Mouse (Mus musculus) urinary bladder, adult 2 months (tissue): ENCODE data around the gene Pdlim5. TPM values are rescaled to one million over a fixed set of nuclear protein-coding genes. Genes with fewer than 3 reads are reported as not detected.
"Not testable (repeated sequence)": the region's sequence is repeated elsewhere in the genome, so short reads cannot be mapped to it uniquely, and the experiment has no call there.

Experiments
- DNase-seq: peaks from one replicate; pipeline ENCODE4 v3.0.0; 2022; ENCODE audit warnings: low spot score
- polyA plus RNA-seq: library from polyadenylated mRNA; depleted of rRNA; stranded (reverse); fragments of >200 nt; gene quantifications from 2 replicates; pipeline ENCODE4 v1.2.3, GENCODE M21; 2012

Gene Pdlim5
- polyA plus RNA-seq, 1 experiment: 73.8 TPM

DNA sequence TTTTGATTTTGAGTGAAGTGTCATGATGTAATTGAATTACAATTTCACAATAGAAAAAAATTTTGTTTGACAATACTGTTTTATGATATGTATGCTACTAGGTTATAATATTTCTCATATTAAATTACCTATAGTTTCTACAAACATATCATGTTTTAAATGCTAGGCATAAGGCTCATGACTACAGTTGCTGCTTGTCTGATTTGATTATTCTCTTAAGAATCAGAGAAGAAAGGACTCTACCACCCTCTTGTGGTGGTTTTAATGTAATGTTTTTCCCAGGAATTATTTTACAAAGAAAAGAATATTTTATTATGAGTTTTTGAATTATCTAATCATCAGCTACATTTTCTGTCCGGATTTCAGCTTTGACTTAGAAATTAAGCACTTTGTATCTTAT, 120.5 kb downstream of the Pdlim5 start:
- DNase-seq: no peak

DNA sequence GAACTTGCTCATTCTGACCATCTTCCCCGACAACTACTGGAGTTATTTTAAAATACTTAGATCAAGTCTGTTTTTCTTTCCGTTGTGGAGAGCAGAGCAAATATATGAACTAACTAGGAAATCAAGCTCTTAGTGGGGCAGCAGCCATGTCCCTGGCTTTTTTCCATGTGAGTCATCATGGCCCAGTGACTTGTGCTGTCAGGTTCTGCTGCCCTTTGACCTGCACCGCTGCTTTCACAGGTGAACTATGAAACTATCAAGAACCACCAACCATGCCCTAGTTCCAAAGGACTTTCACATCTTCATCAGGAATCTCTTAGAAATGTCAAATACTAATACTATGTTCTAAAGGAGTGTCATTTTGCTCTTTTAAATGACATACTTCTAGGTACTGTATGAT, 121.0 kb downstream of the Pdlim5 start:
- DNase-seq: no peak

DNA sequence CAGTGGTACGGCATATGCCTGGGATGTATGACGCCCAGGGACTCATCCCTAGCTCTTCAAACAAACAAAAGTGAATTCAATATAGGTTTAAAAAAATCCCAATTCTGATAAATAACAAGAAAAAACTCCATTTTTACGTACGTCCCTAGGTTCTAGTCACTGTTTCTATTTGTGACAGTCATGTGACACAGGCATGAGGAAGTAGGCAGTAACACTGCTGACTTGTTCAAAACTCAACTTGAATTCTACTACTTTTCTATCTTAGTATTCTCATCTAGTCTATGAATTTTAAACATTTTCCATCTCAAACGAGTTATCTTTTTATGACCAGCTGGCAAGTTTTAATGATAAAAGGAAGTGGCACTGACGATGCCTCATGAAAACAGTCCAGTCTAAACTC, 122.2 kb downstream of the Pdlim5 start:
- DNase-seq: no peak

DNA sequence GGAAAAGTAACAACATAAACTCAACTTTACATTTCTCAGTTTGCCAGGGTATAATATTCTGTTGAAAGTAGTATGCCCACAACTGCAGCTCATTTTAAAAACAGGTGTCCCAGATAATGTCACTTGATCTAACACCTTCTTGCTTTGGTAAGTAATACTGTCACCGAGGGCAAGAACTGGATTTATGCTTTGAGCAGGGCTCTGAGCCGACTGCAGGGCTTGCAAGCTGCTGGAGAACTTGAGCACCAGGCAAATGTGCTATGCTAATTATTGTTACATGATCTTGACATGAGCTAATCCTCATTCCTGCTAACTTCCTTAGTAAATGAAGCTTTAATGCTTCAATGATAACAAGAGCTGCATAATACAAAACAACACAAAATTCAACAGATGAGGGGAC, 139.1 kb downstream of the Pdlim5 start:
- no peak for DNase-seq

DNA sequence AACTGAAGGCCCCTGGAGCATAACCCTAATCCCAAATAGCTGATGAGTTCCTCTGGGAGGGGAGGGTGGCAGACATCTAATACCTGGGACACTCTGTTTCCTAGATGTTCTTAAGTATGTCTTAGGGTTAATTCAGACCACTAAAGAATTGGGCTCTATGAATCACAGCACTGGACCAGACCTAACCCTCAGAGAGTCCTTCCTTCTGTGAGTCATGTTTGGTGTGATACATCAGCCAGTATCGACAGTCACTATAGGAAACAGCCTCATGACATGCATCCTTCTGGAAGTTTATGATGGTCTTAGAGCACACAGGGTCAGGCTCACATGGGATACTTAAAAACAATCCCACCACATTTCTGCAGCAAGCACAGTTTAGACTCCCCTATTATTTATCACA, 143.4 kb downstream of the Pdlim5 start:
- DNase-seq: no peak

DNA sequence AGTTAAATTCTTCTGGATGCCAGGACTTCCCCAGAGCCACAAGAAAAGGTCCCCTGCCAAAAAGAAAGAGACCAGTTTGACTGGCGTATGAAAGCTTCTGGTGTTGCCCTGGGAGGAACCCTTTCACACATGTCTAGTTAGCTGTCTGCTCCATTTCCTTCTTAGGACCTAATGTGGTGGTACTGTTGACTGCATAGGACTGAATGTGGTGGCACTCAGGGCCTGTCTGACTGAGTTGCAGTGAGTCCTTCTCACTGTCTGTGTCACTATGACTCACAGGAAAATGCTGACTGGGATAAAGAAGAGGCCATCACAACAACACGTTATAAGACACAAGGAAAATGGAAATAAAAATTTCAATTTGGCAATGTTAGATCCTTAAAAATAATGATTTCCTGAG, 146.0 kb downstream of the Pdlim5 start:
- no peak for DNase-seq

DNA sequence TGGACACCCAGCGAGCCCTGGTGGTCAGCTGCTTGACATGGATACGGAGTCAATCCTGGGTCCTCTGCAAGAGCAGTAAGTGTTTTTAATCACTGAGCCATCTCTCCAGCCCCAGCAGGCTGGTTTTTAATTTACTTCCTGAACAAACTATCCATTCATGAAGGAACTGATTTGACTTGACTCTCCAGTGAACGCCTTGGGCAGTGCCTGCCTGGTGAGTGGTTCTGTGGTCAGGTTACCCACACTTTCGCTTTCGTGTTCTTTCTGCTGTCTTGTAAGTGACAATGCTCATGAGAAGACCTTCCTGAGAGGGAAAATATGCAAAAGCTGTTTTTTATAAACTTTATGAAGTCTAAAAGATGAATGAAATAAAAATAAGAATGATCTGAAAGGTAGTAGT, 152.2 kb downstream of the Pdlim5 start:
- DNase-seq: no peak

DNA sequence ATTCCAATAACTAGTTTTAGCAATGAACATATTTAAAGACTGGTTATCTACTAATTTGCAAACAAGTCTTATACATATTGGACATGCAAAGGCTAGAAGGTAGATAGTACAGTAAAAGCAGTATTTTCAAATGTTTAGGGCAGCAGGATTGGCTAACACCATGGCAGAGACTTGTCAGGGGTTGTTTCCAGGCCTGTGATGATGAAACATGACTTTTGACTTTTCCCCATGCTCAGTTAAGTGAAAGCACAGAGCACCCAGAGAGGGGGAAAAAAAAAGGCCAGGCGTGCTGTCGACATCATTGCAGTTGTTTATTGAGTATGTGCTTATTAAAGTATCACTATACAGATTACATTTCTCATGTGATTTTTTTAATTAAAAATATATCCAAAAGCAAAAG, 156.2 kb downstream of the Pdlim5 start:
- DNase-seq: no peak

DNA sequence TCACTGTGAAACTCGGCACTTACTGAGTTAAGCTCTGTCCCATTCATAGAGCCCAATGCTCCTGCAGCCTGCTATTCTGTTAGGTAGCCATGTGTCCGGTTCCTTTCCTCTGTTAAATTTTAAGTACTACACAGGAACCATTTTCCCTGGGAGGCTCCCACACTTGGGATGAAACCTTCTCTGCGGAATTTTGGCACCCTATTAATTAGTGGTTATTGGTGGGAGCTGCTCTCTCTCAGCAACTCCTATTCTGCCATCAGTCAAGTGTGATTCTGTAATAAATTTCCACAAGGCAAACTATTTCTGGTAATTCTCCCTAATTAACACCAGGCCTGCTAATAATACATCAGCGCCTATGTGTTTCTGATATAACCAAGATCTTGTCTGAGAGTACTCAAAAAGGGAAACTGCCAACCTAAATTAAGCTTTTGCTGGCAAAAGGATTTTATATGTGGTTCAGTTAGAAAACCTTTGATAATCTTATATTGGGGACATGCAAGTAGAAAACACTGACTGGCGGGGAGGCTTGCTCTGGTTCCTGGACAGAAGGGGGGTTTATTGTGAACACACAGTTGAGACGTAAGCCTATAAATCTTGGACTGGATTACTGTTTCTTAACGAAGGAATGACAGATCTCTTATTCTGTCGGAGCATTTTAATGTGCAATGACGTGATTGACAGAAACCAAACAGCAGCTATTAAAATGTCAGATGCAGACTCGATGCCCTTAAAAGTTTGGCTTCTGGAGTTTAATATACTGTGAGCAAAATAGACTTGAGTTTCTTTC, 157.0 kb downstream of the Pdlim5 start:
- no peak for DNase-seq

DNA sequence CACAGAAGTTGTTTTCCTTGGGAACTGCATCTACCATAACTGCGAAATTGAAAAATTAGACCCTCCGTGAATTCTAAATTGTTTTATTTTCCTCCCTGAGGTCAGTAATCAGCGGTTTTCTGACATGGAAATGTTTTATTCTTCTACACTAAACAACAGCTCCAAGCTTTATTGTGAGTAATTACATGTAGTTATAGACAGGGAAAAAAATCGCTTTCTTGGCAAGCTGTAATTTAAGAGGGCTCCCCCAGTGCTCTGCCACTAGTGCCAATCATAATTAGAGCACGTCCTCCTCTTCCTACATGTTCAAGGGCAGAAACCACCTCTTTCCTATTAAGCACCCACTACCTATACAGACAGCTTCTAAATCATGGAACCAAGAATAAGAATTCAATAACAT, 157.9 kb downstream of the Pdlim5 start:
- DNase-seq: no peak

DNA sequence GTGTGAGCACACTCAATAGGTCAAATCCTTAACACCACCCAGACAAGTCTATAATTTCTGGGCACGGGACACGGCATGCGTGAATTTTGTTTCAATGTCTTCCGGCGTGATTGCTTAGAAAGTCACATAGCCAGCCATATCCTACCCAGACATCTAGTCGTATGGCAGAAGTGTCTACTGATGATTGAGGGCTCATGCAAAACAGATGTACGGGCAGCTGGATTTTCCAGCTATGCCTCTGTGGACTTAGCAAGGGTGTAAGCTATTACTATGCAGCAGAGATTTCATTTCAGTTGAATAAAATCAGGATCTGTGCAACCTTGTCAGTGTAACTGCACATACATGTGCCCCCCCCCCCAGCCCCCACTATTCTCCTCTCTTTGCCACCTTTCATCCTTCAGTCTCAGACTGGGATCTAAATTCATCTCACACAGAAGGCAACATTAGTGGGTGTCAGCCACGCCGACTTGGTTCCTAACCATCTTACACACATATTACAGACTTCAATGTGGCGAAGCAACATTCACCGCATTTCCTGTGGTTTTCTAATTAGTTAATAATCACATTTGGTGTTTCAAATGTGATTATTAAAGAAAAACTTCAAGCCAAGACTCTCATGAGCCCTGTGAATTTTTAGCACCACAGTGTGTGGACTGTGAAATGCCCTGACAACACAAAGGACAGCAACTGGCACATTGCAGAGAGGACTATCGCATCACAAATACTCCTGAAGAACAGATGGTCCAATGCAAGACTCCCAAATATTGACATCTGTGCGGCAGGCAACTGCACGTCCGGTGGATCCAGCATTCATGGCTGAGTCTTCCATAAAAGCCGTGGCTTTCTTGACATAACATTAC, 161.7 kb downstream of the Pdlim5 start:
- no peak for DNase-seq

DNA sequence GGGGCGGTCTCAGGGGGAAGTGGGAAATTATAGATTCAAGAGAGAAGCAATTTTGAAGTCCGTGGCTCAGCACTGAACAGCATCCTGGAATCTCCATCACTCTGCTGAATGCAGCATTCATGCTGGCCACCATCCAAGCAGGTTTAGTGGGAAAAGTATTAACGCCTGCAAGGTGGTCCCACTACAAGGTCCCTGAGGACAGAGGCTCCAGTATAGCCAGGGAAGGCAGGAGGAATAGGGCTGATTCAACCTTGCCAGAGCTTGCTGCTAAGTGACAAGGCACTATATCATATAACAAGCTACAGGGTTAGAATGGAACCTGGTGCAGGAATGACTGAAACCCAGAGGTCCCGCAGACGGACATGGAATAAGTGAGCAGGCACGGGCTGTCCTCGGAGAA, 166.8 kb downstream of the Pdlim5 start:
- DNase-seq: no peak

DNA sequence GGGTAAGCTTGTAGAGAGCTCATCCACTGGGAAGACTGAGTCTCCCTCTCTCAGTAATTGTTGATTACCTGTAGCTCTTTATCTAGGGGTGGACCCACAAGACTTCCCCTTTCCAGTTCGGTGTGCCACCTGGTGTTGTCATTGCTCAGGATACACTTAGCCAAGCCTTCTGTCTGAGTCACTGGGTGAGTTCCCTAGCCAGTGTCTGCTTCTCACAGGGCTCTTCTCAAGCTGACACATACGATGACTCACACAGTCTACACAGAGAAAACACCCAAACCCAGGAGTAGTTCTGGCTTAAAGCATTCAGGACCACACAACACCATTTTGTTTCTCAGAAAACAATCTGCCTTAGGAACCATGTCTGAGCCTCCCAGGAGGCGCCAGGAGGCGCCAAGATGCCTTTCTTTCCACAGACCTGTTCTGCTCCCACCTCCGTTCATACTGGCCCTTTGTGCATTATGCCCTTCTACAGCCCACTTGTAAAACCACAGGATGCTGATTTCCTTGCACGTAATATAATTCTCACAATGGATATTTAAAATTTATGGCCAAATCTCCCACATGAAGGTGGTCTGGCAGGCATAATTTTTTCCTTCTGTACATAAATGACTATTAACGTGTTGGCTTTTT, 172.9 kb downstream of the Pdlim5 start:
- no peak for DNase-seq

DNA sequence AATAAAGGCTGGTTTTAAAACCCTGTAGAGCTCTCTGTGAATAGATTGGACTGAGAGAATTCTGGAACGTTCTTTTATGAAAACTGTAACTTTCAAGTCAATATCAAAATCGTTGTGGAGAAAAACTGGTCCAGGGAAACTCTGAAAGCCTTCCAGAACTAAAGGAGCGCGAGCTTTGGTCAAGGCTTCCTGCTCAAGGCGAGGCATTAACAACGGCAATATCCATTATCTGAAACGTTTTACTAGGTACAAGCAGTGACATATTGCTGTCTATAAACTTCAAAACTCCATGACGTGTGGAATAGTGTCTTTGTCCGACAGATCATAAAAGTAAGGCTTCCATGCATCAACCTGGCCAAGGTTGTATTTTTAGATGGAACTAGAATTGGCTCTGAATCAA, 175.6 kb downstream of the Pdlim5 start:
- no peak for DNase-seq

DNA sequence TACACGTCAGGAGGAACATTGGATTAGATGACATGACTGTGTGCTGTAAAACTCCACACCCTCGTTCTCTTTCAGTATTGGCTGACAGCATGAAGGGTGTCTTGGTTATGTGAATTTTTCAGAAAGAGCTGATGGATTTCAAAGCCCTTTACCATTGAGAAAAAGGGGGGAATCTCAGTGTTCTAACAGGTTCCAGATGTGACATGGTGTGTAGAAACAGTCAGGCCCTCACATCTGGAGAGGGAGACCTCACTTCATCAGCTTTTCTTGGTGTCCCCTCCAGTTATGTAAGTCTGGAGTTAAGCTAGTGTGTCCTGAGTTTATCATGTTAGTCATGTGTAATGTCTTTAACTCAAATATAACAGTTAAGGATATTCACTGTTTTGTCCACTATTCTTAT, 182.7 kb downstream of the Pdlim5 start:
- no peak for DNase-seq

DNA sequence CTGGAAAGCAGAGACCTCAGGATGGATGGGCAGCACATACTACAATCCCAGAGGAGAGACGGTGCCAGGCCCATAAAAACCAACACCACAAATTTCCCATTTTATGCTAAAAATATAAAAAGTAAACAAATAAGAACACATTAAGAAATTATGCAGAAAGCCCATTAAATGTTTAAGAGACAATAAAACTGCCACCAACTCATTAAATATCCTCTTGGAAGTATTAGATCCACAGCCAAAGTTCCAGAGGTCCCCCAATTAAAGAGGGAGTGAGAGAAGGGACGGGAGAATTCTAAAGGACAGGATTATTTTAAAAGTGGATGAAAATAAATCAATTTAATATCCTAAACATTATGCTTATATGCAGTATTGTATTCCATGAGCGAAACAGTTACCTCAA, 183.3 kb downstream of the Pdlim5 start:
- DNase-seq: no peak

DNA sequence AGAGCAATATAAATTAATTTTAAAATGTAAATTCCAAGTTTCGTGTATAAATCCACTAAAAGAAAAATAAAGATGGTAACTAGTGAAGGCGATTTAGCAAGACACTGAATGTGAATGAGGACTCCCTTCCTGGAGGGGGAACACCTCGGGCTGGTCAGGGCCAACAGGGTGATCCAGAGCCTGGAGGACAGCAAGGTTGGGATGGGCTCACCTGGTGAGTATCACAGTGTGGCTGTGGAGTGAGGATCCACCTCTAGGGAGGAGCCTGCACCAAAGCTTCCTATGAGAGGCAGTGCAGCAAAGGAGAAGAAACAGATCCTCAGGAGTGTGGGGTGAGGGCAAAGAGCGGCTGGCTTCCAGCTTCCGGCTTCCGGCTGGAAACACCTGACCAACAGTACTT, 185.5 kb downstream of the Pdlim5 start:
- DNase-seq: no peak

DNA sequence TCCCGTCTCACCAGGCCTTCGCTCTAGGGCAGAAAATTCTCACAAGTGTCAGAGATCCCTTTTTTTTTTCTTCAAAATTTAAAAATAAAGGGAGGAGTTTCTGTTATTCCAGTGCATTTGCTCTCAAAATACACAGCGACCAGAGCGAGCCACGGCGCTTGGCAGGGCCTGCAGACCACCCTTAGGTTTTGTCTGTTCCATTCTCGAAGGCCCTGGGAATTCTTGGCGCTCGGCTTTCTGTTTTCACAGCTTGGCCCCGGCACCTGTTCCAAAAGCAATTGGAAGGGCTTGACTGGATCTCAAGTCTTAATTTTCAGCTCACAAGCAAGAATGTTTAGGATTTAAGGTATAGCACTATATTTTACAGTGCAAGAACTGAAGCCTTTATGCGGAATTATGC, 186.4 kb downstream of the Pdlim5 start:
- no peak for DNase-seq

DNA sequence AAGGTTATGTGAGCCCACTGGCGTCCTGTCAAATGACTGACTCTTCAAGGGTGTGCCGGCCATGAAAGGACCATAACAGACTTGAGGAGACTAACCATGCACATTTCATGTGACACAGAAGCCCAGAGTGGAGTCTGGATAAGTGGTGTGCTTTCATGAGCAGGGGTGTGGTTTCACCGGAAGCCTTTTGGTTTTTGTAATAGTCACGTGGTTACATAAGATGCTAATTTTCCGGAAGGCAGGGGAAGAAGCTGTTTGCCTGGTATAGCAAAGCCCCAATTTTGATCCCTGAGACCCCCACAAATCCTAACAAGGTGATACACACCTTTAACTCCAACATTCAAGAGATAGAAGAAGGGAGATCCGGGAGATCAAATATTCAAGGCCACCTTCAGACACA, 188.0 kb downstream of the Pdlim5 start:
- DNase-seq: no peak

DNA sequence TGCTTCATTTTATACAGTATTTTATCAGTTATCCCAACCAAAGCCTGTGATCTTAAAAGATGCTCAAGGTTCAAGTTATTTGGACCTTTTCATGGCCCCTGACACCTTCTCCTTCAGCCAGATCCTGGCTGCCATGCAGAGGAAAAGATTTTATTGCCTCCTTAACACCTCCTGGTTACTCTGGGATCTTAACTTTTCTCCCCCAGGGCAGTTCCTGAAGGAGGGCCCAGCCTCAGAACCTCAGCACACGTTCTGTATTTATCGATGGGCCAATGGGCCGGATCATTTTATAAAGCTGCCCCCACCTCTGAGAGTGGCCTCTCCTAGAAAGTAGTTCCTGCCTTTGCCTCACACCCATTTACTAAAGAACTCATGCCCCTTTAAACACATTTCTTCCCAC, 189.2 kb downstream of the Pdlim5 start:
- no peak for DNase-seq

DNA sequence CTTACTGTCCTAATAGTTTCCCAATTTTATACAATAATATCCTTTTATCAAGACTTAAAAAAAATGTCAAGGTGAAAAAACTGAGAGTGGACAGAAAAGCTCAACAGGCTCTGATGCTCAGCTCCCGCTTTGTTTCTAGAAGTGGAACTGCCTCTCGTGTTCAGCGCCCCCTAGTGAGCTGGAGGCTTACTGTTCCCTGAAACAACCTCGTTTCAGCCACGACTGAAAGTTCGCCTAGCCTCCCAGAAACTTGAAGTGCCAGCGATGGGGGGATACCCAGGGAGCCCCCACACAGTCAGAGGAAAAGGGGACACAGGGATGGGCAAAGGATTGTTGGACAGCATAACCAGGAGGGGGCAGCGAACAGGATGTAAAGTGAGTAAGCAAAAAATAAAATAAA, 199.4 kb downstream of the Pdlim5 start:
- no peak for DNase-seq

DNA sequence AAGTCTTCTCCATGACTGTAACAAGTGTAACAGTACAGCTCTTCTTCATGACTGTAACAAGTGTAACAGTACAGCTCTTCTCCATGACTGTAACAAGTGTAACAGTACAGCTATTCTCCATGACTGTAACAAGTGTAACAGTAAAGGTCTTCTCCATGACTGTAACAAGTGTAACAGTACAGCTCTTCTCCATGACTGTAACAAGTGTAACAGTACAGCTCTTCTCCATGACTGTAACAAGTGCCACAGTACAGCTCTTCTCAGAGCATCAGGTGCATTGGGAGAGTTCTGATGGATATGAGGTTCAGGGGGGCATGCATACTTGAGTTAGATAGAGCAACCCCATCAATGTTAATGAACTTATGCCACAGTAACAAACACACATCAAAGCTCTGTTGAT, 203.9 kb downstream of the Pdlim5 start:
- DNase-seq: not testable (repeated sequence)
